Mouse (Mus musculus) kidney, adult 2 months (tissue): Measurements from ENCODE around the gene BC049352.

Experiments used
- CTCF ChIP-seq: fragments of 200-500 bp; conservative IDR thresholded peaks from 2 replicates; pipeline ENCODE4 v1.5.1; 2011; ENCODE audit warnings: low read depth, mild to moderate bottlenecking, control low read depth, low read length, moderate library complexity, mixed read lengths; ENCODE audit not compliant: insufficient read depth, insufficient read length
- POLR2A ChIP-seq: fragments of 200-500 bp; IDR thresholded peaks from one replicate; pipeline ENCODE4 v1.6.1; 2011; ENCODE audit warnings: low read depth, low read length, control low read depth

DNA sequence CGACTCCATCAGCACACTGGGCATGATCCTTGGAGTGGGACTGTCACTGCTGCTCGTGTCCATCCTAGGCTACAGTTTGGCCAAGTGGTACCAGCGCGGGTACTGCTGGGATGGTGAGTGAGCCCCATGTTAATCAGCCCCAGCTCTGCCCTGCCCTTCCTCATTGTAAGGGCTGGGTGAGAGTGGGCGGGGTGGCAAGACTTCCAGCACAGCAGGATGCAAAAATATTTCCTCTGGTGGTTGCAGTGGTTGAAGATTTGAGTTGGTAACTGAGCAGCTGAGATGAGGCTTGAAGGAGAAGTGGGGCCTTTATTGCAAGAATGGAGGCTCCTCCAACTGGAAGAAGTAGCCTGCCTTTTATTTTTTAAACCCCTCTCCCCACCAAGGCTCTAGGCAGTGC, 59.6 kb downstream of the BC049352 start:
- TF ChIP-seq CTCF (no peak), POLR2A (no peak)
